Mouse (Mus musculus): ENCODE measurements at regions not wholly inside any gene's neighbourhood (a gene's known extent, or its start where the extent isn't known, plus 50 kb on each side); places are given as distances from the start of the nearest gene placed in this dataset.

- Histone ChIP-seq H3K4me3 (ENCODE audit: low read depth, low read length) (no peak overlapping the region), H3K4me1 (ENCODE audit: insufficient read depth, low read length) (no peaks in the 10 kb centered on the region), H3K9me3 (ENCODE audit: low read length) (no peaks in the 10 kb centered on the region), H3K9ac (replicated peaks; ENCODE audit: low read length, poor library complexity, severe bottlenecking) (no peak overlapping the region), H3K27ac (ENCODE audit: low read depth, low read length) (no peak overlapping the region), H3K4me2 (ENCODE audit: low read depth, low read length, poor library complexity, severe bottlenecking) (no peak overlapping the region), H3K36me3 (ENCODE audit: insufficient read depth, low read length) (no peaks in the 10 kb centered on the region), H3K27me3 (ENCODE audit: insufficient read depth, low read length) (no peaks in the 10 kb centered on the region)
- ATAC-seq (ENCODE audit: low FRiP score) = no peak
- DNase-seq (ENCODE audit: low spot score) = peak; percentile 30
- no peak for TF ChIP-seq CTCF (IDR thresholded peaks at IDR 0.05)
- WGBS = 49% methylated on average over 3 of the region's 3 CpGs
Observed at GRCm38 (mm10) chr11:38224300-38224699, 988.5 kb upstream of the Tenm2 start.

GRCm38 (mm10) chr11:38203347-38203746, 967.6 kb upstream of the Tenm2 start:
- H3K27me3 ChIP-seq (ENCODE audit: insufficient read depth, low read length) = no peaks in the 10 kb centered on the region
- DNase-seq (ENCODE audit: low spot score) (no peak), ATAC-seq (ENCODE audit: low FRiP score) (no peak)
- 29% methylated on average over 2 of the region's 2 CpGs for WGBS
- no peak overlapping the region for H3K4me2 ChIP-seq (ENCODE audit: low read depth, low read length, poor library complexity, severe bottlenecking)
- no peaks in the 10 kb centered on the region for H3K36me3 ChIP-seq (ENCODE audit: insufficient read depth, low read length)
- H3K27ac ChIP-seq (ENCODE audit: low read depth, low read length) = no peak overlapping the region
- TF ChIP-seq CTCF (IDR thresholded peaks at IDR 0.05) = no peak
- H3K4me3 ChIP-seq (ENCODE audit: low read depth, low read length) = no peak overlapping the region
- H3K9ac ChIP-seq (replicated peaks; ENCODE audit: low read length, poor library complexity, severe bottlenecking) = no peak overlapping the region
- H3K4me1 ChIP-seq (ENCODE audit: insufficient read depth, low read length) = no peaks in the 10 kb centered on the region
- no peaks in the 10 kb centered on the region for H3K9me3 ChIP-seq (ENCODE audit: low read length)

- Histone ChIP-seq H3K36me3 (ENCODE audit: insufficient read depth, low read length) (no peaks in the 10 kb centered on the region), H3K4me2 (ENCODE audit: low read depth, low read length, poor library complexity, severe bottlenecking) (no peak overlapping the region), H3K27ac (ENCODE audit: low read depth, low read length) (no peak overlapping the region), H3K4me1 (ENCODE audit: insufficient read depth, low read length) (no peaks in the 10 kb centered on the region), H3K9me3 (ENCODE audit: low read length) (no peaks in the 10 kb centered on the region), H3K27me3 (ENCODE audit: insufficient read depth, low read length) (no peaks in the 10 kb centered on the region), H3K9ac (replicated peaks; ENCODE audit: low read length, poor library complexity, severe bottlenecking) (no peak overlapping the region), H3K4me3 (ENCODE audit: low read depth, low read length) (no peak overlapping the region)
- ATAC-seq (ENCODE audit: low FRiP score) (no peak), DNase-seq (ENCODE audit: low spot score) (peak; percentile 12)
- 70% methylated on average over 3 of the region's 3 CpGs for WGBS
- no peak for TF ChIP-seq CTCF (IDR thresholded peaks at IDR 0.05)
Observed at GRCm38 (mm10) chr11:38201136-38201741, 965.5 kb upstream of the Tenm2 start.

GRCm38 (mm10) chr11:38193719-38194118, 958.0 kb upstream of the Tenm2 start:
- WGBS = 41% methylated on average over 5 of the region's 5 CpGs
- Histone ChIP-seq H3K36me3 (ENCODE audit: insufficient read depth, low read length) (no peaks in the 10 kb centered on the region), H3K4me1 (ENCODE audit: insufficient read depth, low read length) (no peaks in the 10 kb centered on the region), H3K27me3 (ENCODE audit: insufficient read depth, low read length) (no peaks in the 10 kb centered on the region), H3K27ac (ENCODE audit: low read depth, low read length) (no peak overlapping the region), H3K9ac (replicated peaks; ENCODE audit: low read length, poor library complexity, severe bottlenecking) (no peak overlapping the region), H3K9me3 (ENCODE audit: low read length) (no peaks in the 10 kb centered on the region), H3K4me3 (ENCODE audit: low read depth, low read length) (no peak overlapping the region), H3K4me2 (ENCODE audit: low read depth, low read length, poor library complexity, severe bottlenecking) (no peak overlapping the region)
- TF ChIP-seq CTCF (IDR thresholded peaks at IDR 0.05) = no peak
- ATAC-seq (ENCODE audit: low FRiP score) = no peak
- no peak for DNase-seq (ENCODE audit: low spot score)

- 53% methylated on average over 2 of the region's 2 CpGs for WGBS
Observed at GRCm38 (mm10) chr11:38191895-38192547, 956.3 kb upstream of the Tenm2 start.

GRCm38 (mm10) chr11:38191437-38191836, 955.7 kb upstream of the Tenm2 start:
- no peak for ATAC-seq (ENCODE audit: low FRiP score)
- Histone ChIP-seq H3K4me2 (ENCODE audit: low read depth, low read length, poor library complexity, severe bottlenecking) (no peak overlapping the region), H3K9me3 (ENCODE audit: low read length) (no peaks in the 10 kb centered on the region), H3K9ac (replicated peaks; ENCODE audit: low read length, poor library complexity, severe bottlenecking) (no peak overlapping the region), H3K4me3 (ENCODE audit: low read depth, low read length) (no peak overlapping the region), H3K27me3 (ENCODE audit: insufficient read depth, low read length) (no peaks in the 10 kb centered on the region), H3K36me3 (ENCODE audit: insufficient read depth, low read length) (no peaks in the 10 kb centered on the region), H3K4me1 (ENCODE audit: insufficient read depth, low read length) (no peaks in the 10 kb centered on the region), H3K27ac (ENCODE audit: low read depth, low read length) (no peak overlapping the region)
- 51% methylated on average over 3 of the region's 3 CpGs for WGBS
- DNase-seq (ENCODE audit: low spot score) = no peak
- TF ChIP-seq CTCF (IDR thresholded peaks at IDR 0.05) = no peak

More at GRCm38 (mm10) chr11:38191895-38192547, 956.3 kb upstream of the Tenm2 start:
- Histone ChIP-seq H3K27me3 (ENCODE audit: insufficient read depth, low read length) (no peaks in the 10 kb centered on the region), H3K27ac (ENCODE audit: low read depth, low read length) (no peak overlapping the region), H3K36me3 (ENCODE audit: insufficient read depth, low read length) (no peaks in the 10 kb centered on the region), H3K4me3 (ENCODE audit: low read depth, low read length) (no peak overlapping the region), H3K9me3 (ENCODE audit: low read length) (no peaks in the 10 kb centered on the region), H3K4me2 (ENCODE audit: low read depth, low read length, poor library complexity, severe bottlenecking) (no peak overlapping the region), H3K4me1 (ENCODE audit: insufficient read depth, low read length) (no peaks in the 10 kb centered on the region), H3K9ac (replicated peaks; ENCODE audit: low read length, poor library complexity, severe bottlenecking) (no peak overlapping the region)
- TF ChIP-seq CTCF (IDR thresholded peaks at IDR 0.05) = no peak
- DNase-seq (ENCODE audit: low spot score) (peak; percentile 29), ATAC-seq (ENCODE audit: low FRiP score) (no peak)

All from midbrain, postnatal 0 days (tissue).